Mouse (Mus musculus) heart, adult 2 months (tissue): Measurements from ENCODE around the gene Uroc1.

Experiments used
- CTCF ChIP-seq: fragments of 200-600 bp; IDR thresholded peaks from 2 replicates; pipeline ENCODE4 v1.8.1; 2022; ENCODE audit warnings: antibody characterized with exemption, mild to moderate bottlenecking, moderate library complexity
- POLR2A ChIP-seq: fragments of 200-500 bp; IDR thresholded peaks from 2 replicates; pipeline ENCODE4 v1.6.1; 2011; ENCODE audit warnings: mild to moderate bottlenecking, low read depth, low read length, control low read depth; ENCODE audit not compliant: insufficient read depth

DNA sequence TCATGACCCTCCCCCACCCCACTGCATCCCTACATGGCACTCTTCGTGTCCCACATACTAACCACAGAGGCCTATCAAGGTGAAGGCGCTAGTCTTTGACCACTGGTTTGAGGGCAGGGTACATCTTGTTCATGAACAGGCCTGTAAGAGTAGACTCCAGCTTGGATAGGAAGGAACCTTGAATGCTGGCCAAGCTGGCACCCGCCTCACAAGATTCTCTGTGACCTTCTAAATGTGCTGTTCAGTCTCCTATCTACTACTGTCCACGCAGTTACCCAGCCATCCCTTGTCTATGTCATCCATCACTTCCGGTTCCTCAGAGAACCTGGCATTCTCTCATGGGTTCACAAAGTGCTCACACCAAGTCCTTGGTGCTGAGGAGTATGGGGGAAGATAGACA, 30.2 kb downstream of the Uroc1 start:
- TF ChIP-seq POLR2A (no peak), CTCF (no peak)
